Mouse (Mus musculus) T-cell, adult 2 months (primary cell): ENCODE data around the gene Ddit4l.
"Not testable (repeated sequence)": the region's sequence is repeated elsewhere in the genome, so short reads cannot be mapped to it uniquely, and the experiment has no call there.

Source experiments
- DNase-seq: peaks from one replicate; pipeline ENCODE4 v3.0.0; 2022; ENCODE audit warnings: low spot score

Gene Ddit4l

GRCm38 (mm10) chr3:137621312-137621711 is at the start of gene Ddit4l:
Gene Ddit4l (plus strand): TSS chr3:137621612.
- not testable (repeated sequence) for DNase-seq

- no peak for DNase-seq
These were observed 45.3 kb upstream of the Ddit4l start for GRCm38 (mm10) chr3:137576146-137576545.

- no peak for DNase-seq
These were observed 34.9 kb upstream of the Ddit4l start for GRCm38 (mm10) chr3:137586376-137586969.

- DNase-seq: no peak
These were observed 31.6 kb upstream of the Ddit4l start for GRCm38 (mm10) chr3:137589811-137590210.

GRCm38 (mm10) chr3:137594332-137594905 is 27.0 kb upstream of the Ddit4l start:
- no peak for DNase-seq

DNA sequence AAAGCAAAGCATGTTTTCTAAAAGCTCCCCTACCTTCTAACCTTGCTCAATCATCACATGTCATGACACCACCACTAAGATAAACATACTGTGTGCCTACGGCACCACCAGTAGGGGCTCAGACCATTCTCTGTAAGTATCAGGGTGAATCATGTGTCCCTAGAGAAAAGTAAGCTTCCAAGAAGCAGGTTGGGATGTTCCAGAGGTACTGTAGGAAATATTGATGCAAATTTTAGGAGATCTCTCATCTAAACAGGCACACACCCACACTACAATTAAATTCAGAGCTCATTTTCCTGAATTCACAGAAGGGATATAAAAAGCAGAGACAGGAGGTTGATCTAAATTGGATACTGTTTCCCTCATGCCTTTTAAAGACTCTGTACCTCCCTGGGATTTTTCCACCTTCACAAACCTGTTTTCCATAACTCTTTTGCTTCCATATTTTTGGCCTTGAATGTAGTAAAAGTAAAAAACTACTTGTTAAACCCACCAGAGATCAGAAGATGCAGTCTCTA is 12.4 kb upstream of the Ddit4l start:
- DNase-seq: no peak

GRCm38 (mm10) chr3:137610457-137611109 is 10.8 kb upstream of the Ddit4l start:
- no peak for DNase-seq

- DNase-seq: no peak
These were observed 10.1 kb upstream of the Ddit4l start for GRCm38 (mm10) chr3:137611110-137611857.

GRCm38 (mm10) chr3:137611981-137612380 is 9.4 kb upstream of the Ddit4l start:
- DNase-seq: no peak

DNA sequence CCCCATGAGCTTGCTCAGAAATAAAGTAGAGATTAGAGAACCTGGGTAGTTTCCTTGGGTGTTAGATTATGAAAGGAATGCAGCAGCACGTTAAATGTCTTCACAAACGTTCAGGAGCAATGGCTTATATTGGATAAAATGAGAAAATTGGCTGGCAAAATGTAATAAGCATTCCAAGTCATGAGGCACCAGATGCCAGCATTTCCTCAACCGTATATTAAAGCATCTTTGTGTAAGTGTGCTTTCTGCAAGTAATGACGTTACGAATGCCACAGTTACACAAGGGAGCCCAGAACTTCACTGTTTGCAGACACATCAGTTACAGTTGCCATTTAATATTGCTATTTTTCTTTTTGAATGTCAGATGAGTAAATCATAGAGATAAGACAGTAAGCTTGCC is 872 bp upstream of the Ddit4l start:
- no peak for DNase-seq

GRCm38 (mm10) chr3:137622091-137622490 is 679 bp downstream of the Ddit4l start:
- no peak for DNase-seq

DNA sequence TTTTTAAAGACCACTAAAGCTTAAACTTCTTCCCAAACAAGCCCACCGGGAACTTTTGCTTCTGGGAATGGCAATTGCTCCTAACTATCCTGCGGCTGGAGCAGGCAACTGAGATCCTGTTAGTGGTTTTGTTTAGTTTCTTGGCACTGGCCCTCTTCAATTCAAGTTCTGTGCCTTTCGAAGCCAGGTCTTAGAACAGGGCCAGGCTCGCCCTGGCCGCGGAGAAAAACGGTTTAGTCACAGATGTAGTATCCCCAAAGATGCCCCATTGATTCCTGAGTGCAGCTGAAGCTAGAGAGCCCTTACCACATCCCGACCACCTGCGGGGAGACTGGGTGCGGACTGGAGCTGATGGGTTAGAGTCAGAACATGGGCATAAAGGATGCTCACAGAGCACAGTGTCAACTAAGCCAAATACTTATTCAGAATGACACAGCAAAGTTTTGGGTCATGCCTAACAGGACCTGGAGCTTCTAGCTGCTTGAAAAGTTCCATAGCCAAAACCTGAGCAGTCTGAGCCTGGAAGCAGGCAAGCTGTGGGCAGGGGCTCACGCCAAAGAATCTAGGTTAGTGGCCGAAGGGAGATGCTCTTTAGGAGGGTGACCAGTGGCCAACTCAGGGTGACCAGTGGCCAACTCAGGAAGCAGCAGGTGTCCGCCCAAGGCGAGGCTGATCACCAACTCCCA is 1.6 kb downstream of the Ddit4l start:
- DNase-seq: no peak

- DNase-seq: no peak
These were observed 2.4 kb downstream of the Ddit4l start for GRCm38 (mm10) chr3:137623581-137624362.

- DNase-seq: no peak
These were observed 3.6 kb downstream of the Ddit4l start for GRCm38 (mm10) chr3:137625054-137625453.

DNA sequence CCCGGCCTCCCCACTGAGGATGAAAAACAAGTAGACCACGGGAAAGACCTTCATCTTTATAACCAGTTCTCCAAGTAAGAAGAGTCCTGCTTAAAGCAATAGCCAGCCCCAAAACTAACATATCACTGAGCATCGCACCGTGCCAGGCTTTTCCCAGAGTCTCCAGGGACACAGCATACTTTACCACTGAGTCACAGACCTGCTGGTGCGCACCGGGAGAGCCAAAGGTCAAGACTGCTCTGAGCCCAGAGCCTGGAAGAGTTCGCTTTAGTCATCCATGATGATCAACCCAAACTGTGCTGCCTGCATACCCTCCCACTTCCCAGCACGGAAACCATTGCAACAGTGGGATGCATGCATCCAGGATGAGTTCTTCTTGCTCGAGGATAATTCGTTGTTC is 12.3 kb downstream of the Ddit4l start:
- DNase-seq: no peak

GRCm38 (mm10) chr3:137636571-137636970 is 15.2 kb downstream of the Ddit4l start:
- DNase-seq: no peak

DNA sequence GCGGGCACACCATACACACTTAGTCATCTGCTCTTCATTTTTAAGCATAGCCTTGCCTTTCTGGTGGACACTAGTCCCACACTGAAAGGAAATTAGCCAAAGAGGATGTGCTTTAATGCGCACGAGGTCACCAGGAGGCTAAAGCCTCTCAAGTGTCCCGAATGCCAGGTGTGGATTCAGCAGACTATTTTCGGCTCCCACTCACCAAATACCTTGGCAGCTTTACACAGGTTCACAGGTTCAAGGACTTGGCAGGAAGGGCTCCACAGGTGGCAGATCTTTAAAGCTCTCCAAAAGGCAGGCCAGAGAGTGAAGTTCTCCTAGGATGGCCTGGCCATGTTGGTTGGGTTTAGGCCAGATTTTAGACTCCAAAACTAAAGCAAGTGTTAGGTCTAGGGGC is 19.8 kb downstream of the Ddit4l start:
- no peak for DNase-seq

DNA sequence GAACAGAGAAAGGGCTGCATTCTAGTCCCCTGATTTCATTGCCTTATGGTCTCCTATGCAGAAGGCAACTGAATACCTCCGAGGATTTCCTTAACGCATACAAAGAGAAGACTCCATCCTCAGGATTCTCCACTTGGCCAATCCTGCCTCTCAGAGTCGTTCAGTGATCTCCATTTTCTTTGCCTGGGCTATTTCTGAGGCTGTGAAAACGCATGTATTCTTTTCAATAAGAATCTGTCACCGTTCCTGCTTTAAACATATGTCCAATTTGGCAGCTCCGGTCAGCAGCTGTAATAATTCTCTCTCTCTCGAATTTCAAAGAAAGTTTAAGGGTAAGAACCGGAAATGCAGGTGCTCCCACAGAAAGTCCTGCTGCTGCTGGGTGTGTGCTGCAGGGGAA is 20.7 kb downstream of the Ddit4l start:
- DNase-seq: no peak

DNA sequence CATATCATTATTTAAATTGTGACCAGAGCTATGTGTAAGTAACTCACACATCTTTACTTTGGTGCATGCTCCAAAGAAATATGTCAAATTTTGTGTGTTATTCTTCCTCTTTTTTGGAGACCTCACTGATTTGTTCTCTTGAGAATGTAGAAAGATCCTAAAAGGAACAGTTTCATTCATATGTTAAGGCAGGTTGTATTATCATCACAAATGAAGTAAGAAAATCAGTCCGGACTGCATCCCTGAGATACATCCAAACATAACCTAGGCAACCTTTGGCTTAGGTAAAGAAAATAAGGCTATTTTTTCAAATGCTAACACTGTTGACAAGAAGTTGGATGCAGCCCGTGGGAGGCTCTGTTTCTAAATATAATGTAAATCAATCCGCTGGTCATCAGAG is 21.2 kb downstream of the Ddit4l start:
- no peak for DNase-seq

- DNase-seq: no peak
These were observed 22.7 kb downstream of the Ddit4l start for GRCm38 (mm10) chr3:137644081-137644480.

GRCm38 (mm10) chr3:137644947-137645346 is 23.5 kb downstream of the Ddit4l start:
- no peak for DNase-seq
